8 mouse cellular contexts compared by ENCODE assay signal in the genomic region with DNA sequence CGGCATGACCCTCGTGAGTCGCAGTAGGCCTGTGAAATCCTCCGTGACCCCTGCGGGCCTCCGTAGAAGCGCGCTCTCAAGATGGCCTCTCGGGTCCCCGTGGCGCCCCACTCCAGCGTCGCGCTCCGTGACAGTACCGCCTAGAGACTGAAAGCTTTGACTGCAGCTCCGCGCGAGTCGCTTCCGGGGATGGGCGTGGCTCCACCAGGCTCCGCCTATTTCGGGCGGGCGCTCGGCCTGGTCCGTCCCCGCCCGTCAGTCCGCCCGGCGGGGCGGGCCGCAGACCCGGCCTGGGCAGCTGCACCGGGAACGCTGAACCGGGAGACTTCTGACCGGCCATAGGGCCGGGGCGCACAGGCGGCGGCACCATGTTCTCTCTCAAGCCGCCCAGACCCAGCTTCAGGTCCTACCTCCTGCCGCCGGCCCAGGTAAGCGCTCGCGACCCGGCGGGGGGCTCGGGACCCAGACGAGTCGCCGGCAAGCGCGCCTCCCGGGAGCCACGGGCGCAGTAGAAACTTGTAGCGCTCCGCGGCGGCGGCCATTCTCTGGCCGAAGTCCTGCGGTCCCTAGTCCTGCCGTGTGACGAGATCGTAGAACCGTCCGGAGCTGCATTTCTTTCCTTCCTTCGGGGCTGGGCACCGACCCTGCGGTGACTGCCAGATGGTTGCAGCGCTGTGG. TPM values are rescaled to one million over a fixed set of nuclear protein-coding genes. Genes with fewer than 3 reads are reported as not detected.
DNase-seq lines count a peak whose midpoint lies in the region; ATAC-seq and TF ChIP-seq lines count a peak whose summit lies in the region.

A gene (plus strand): TSS at position 240 of the 678 bp plus-strand sequence.

- peak within 1 kb of the TSS; percentile 73 for H3K4me2 ChIP-seq in hindbrain, postnatal 0 days (ENCODE audit: low read depth, low read length)

- H3K4me1 ChIP-seq in hindbrain, postnatal 0 days (ENCODE audit: insufficient read depth, low read length), result no peaks in the 10 kb centered on the region; the same call in 1 of the 2 replicates

- intact Hi-C loops in gastrocnemius, adult 2 months (cut with DNase I), result loop anchor here (2.0 to 5.0 kb wide), 4 partner anchors 40 to 350 kb away; a partner anchor contains a TSS
- intact Hi-C loops in left cerebral cortex, adult 2 months (cut with DNase I), result loop anchor here (2.0 to 5.0 kb wide), 2 partner anchors 121 to 350 kb away; a partner anchor contains a TSS

- H3K36me3 ChIP-seq in hindbrain, postnatal 0 days (ENCODE audit: insufficient read depth, low read length), result no peaks in the 10 kb centered on the region

- H3K4me3 ChIP-seq in gastrocnemius, adult 2 months, result peak within 1 kb of the TSS; percentile 99
- peak within 1 kb of the TSS; percentile 98 for H3K4me3 ChIP-seq in hindbrain, postnatal 0 days (ENCODE audit: low read length)
- peak within 1 kb of the TSS; percentile 78 for H3K4me3 ChIP-seq in left cerebral cortex, adult 2 months

- TF ChIP-seq CTCF in gastrocnemius, adult 2 months (IDR thresholded peaks at IDR 0.05), result peak; percentile 43
- TF ChIP-seq CTCF in hindbrain, postnatal 0 days (IDR thresholded peaks at IDR 0.05; ENCODE audit: low read depth), result peak; percentile 68
- TF ChIP-seq CTCF in left cerebral cortex, adult 2 months (IDR thresholded peaks at IDR 0.05), result peak; percentile 50

- H3K27me3 ChIP-seq in hindbrain, postnatal 0 days (ENCODE audit: insufficient read depth, low read length), result no peaks in the 10 kb centered on the region

- WGBS in hindbrain, postnatal 0 days, result 0% methylated on average over 76 of the region's 77 CpGs

- no peaks in the 10 kb centered on the region for H3K9me3 ChIP-seq in hindbrain, postnatal 0 days (ENCODE audit: low read length)

- peak within 1 kb of the TSS; percentile 80 for H3K9ac ChIP-seq in hindbrain, postnatal 0 days (replicated peaks; ENCODE audit: low read length)

- peak; percentile 98 for ATAC-seq in common myeloid progenitor, adult 5-6 weeks (replicated peaks; ENCODE audit: low read depth, poor library complexity, severe bottlenecking)
- ATAC-seq in hindbrain, postnatal 0 days, result peak; percentile 99
- peak; percentile 98 for ATAC-seq in megakaryocyte, adult 5-6 weeks (ENCODE audit: poor library complexity, severe bottlenecking)

- peak; percentile 99 for DNase-seq in ZHBTc4 (ENCODE audit: low read depth, low spot score)
- peak; percentile 99 for DNase-seq in gastrocnemius, adult 2 months
- peak; percentile 99 for DNase-seq in hindbrain, postnatal 0 days (ENCODE audit: low spot score)
- peak; percentile 98 for DNase-seq in left cerebral cortex, adult 2 months (ENCODE audit: extremely low spot score in 1 of 2, low spot score in 2 of 2)
- peak; percentile 98 to 99 for DNase-seq in right cerebral cortex, adult 2 months (ENCODE audit: low spot score in 2 of 2)
- peak; percentile 99 for DNase-seq in urinary bladder, postnatal 14 days (ENCODE audit: low spot score)

- H3K27ac ChIP-seq in gastrocnemius, adult 2 months, result peak within 1 kb of the TSS; percentile 99
- H3K27ac ChIP-seq in hindbrain, postnatal 0 days, result peak within 1 kb of the TSS; percentile 80
- peak within 1 kb of the TSS; percentile 88 for H3K27ac ChIP-seq in left cerebral cortex, adult 2 months

RNA-seq across cellular contexts. Expression of the gene that starts here (rescaled TPM):
- 2.7 and 2.8 TPM in 2 replicates for total RNA-seq in common myeloid progenitor, adult 5-6 weeks (2017)
- 10 to 100 TPM; 19.6 to 28.7 TPM for total RNA-seq in gastrocnemius, adult 2 months (2021)
- total RNA-seq in hindbrain, postnatal 0 days (2014; rRNA removed), result 11.7 and 14.5 TPM in 2 replicates
- 9.5 and 10.5 TPM in 2 replicates for polyA plus RNA-seq in hindbrain, postnatal 0 days (2015; fragmentation: Nextera tagmentation; extraction: Ambion mirVana)
- total RNA-seq in left cerebral cortex, adult 2 months (2021), result 10 to 100 TPM; 16.2 to 17.7 TPM
- 4.1 and 6.0 TPM in 2 replicates for total RNA-seq in megakaryocyte, adult 5-6 weeks (2015)
- total RNA-seq in megakaryocyte, adult 5-6 weeks (2017), result 3.4 and 7.2 TPM in 2 replicates

Comparison
In these comparisons a context has a peak if more than half of its experiments do, and no peak if none do; other contexts are left out.
1. Peak in every context shown above with its lines: DNase-seq, ATAC-seq, H3K4me3 ChIP-seq and H3K27ac ChIP-seq.